Mouse (Mus musculus): ENCODE measurements around the gene Mapk9.

Gene Mapk9

DNA sequence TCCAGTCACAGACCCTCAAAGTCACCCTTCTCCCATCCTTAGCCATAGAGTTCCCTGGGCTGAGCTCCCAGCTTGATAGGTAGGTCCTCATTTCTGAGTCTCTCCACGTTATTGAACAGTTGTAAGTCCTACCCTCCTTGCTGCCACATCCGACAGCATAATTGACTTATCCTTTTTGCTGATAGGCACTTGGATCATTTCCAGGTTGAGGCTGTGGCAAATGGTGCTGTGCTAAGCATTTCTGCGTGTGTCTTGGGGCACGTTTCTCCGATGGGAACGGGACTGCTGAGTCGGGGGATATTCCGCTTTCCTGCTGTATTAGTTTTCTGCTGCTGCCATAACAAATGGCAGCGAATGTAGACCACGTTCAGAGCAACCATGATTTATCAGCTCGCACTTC, 47.3 kb downstream of the Mapk9 start:
- DNase-seq (ENCODE audit: low spot score): no peak

DNA sequence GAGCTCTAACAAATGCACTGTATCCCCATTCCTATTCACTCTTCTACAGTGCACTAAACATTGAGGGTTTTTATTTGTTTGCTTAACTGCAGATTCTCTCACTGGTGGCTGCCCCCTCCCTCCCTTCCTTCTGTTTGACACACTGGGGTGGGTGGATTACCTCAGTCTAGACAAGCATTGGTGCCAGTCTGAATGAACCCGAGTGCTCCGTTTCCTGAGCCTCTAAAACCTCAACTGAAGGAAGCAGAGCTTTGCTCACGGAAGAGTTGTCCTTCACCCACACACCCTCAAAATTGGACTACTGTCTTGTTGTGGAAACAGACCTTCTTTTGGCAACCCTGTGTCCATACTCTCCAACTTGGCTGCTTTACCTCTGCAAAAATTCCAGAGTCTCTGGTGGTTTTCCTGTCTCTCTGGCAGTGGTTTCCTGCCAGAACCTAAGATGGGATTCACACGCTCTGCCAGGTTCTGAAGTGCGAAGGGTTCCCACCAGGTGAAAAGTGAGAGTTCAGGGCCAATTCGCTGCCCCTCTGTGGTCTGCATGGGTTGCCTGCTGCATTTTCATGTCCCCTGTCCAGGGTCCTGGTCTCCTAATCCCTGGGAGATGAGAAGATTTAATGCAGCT, 49.5 kb downstream of the Mapk9 start:
- DNase-seq (ENCODE audit: low spot score): no peak

DNA sequence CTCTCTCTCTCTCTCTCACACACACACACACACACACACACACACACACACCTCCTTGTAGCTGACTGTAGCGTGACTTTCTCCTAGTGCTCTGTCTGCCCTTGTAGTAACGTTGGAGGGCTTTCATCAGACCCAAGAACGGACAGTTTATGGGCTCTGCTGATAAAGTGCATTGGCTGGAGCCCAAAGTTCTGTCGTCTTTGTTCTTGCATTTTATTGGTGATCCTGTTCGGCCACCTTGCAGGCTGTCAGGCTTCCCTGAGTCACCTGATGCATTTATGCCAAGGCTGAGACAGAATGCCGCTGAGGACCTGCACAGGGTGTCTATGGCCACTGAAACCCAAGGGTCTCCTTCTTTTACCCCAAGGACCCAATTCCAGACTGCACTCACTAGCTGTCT, 53.5 kb downstream of the Mapk9 start:
- DNase-seq (ENCODE audit: low spot score): no peak

DNA sequence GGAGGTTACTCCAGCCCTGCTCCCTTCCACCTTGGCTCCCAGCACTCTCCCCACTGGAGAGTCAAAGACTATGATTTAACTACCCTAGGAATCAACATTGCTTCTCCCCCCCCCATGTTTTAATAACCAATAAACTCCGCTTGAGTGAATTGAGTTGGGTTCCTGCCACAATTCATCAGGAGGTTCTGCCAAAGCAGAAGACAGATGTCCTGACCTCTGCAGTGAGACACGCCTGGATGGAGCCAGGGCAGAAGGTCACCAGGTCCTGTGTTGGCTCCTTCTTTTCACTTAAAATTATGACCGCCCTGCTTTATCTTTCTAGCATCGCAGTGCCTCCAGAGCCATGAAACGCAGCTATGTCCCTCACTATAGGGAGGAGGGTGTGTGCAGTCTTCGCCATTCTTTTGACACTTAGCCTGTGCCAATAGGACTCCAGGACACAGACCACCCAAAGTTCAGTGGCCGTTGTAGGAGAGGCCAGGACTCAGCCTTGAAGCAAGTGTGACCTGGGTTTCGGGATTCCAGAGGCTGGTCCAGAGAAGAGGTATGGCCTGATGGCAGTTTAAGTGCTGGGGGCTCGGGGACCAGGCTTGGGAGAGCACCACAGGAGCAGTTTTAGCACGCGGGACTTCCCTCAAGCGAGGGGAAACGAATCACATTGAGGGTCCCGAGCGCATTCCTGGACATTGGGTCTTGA, 54.6 kb downstream of the Mapk9 start:
- DNase-seq (ENCODE audit: low spot score): no peak

DNA sequence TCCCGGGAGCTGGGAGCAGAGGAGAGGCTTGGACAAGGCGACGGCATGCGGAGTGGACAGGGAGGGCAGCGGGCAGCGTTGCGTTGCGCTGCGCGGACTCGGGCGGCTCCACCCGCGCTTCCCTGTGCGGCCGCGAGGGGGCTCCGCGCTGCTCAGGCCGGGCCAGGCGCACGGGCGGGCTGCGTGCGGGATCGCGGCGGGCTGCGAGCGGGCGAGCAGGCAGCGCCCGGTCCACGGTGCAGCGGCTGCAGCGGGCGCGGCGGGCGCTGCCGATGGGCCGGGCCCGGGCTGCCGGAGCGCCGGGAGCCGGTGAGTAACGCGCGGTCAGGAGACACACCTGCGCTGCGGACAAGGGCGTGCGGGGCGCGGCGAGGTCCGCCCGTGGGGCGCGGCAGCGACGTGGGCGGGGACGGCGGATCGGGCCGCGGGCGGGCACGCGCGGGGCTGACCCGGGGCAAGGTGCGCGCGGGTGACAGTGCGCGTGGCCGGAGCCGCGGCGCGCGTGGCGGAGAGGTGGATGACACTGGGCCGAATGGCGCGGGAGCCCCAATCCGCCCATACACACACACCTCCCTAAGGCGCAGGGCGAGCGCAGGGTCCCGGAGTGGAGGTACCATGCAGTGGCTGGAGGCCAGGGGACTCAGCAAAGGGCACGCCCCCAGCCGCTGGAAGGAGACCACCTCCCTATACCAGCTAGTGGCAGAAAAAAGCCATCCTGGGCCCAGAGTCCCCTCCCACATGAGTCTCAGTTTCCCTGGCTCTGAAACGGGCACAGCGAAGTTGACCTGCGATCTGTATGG, 55.3 kb downstream of the Mapk9 start, which contains the start of gene Rasgef1c:
TSS of gene Rasgef1c (plus strand) at position 177 of the 800 bp plus-strand sequence.
- DNase-seq (ENCODE audit: low spot score): peak; percentile 79

DNA sequence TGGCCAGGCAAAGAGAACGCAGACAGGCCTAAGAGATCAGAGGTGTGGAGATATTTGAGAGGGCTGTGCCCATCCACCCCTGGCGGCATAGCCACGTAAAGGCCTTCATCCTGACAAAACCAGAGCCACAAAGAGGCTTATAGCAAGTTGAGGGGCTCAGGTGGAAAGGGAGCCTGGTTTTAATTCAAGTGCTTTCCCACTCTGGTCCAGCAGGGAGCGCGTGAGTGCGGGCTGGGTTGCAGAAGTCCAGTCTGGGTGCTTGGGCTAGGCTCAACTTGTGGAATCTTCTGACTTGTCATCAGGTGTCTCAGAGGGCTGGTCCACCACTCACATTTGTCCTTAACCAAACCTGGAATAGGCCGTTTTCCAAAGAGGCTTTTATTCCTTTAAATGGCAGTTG, 56.8 kb downstream of the Mapk9 start:
- DNase-seq (ENCODE audit: low spot score): peak; percentile 74

DNA sequence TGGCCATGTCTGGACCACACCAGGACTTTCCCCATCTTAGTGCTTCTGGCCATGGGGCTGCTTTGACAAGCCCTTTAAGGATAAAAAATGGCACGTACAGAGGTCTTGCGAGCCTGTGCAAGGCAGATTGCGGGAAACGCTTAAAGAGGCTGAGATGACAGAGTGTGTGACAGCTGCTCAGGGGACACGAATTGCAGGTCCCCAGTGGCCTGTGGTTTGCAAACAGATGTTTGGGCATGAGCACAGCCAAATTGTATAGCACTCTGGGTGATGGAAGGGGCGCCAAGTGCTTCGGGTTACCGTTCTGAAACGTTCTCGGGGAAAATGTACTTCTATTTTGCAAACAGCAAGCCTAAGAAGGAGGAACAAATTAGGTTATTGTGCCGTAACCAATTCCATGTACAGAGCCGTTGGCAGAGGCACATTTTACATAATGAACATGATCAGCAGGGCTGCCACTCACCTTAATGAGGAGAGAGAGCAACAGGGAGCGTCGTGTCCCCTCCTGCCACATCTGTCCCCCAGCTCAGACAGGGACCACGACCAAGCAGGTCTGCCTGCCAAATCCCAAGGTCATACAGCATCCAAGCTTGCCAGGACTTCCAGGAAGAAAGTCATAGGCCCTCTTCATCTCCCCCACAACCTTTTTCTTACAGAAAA, 72.1 kb downstream of the Mapk9 start:
- DNase-seq (ENCODE audit: low spot score): no peak

DNA sequence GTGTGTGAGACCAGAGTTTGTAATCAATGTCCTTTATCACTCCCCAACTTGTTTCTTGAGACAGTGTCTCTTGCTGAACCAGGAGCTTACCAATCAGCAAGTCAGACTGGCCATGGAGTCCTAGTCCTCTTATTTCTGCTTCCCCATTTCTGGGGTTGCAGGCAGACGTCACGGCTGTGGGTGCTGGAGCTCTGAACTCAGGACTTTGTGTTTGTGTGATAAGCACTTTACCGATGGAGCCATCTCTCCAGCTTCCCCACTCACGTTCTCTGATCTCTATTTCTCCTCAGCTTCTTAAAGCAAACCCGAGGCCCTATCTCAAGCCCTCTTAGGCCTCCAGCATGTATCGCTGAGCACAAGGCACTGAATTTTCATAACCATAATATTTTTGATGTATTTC, 72.8 kb downstream of the Mapk9 start:
- no peak for DNase-seq (ENCODE audit: low spot score)

DNA sequence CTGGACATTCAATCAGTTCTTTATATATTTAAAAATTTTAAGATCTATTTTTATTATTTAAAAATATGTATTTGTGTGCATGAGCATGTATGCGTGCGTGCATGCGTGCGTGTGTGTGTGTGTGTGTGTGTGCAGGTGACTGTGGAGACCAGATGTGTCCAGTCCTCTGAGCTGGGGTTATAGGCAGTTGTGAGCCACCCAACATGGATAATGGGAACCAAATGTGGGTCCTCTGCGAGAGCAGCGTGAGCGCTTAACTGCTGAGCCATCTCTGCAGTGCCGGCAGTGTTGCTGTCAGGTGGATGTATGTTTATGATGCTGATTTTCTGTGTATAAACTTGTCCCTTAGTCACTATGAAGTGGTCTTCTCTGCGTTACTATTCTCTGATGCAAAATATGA, 77.0 kb downstream of the Mapk9 start:
- peak; percentile 44 for DNase-seq (ENCODE audit: low spot score)

DNA sequence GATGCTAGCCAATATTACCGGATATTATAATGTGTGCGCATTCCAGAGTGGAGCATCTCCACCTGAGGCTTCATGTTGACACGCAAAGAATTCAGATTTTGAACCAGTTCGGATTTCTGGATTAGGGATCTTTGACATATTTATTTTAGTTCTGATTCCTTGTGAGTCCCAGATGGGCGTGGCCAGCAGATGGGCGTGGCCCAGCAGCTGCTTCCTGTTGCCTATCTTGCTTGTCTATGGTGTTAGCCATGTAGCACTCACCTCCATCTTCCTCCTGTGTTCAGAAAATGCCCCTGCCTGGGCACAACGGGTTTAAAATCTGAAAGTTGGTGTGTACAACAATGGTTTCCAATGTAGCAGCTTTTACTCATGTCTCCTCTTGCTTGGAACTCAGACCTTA, 79.6 kb downstream of the Mapk9 start:
- DNase-seq (ENCODE audit: low spot score): no peak

DNA sequence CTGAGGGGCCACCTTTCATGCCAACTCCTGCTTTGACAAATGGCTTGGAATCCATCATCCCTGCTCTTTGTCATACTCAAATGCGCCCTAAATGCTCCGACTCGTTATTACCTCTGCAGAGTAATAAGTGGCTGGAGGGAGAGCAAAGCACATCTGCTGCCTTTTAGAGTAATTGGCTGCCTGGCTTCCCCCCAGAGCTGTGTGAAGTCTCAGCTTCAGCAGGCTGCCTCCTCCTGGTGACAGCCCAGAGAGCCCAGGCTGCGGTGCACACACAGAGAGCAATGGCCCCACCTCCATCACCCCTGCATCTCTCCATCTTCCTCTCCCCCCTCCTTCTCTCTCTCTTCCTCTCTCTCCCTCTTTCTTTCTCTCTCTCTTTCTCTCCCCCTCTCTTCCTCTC, 80.6 kb downstream of the Mapk9 start:
- DNase-seq (ENCODE audit: low spot score): peak; percentile 52

DNA sequence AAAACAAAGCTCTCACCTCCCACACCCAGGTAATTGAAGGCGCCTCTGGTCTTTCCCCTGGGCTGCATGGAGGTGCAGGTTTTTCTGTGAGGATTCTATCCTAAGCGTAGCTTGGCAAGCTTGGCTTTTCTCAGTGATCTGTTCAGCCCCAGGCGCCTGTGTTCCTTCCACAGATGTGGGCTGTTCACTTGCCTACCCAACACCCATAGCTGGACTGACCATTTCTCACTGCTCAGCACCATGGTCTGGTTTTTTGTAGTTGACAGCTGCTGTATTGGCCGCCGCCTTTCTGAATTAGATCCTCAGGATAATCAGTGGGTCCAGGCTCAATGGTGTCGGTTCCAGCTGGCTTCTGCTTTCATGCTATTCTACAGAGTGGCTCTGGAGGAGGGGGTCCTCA, 81.1 kb downstream of the Mapk9 start:
- no peak for DNase-seq (ENCODE audit: low spot score)

DNA sequence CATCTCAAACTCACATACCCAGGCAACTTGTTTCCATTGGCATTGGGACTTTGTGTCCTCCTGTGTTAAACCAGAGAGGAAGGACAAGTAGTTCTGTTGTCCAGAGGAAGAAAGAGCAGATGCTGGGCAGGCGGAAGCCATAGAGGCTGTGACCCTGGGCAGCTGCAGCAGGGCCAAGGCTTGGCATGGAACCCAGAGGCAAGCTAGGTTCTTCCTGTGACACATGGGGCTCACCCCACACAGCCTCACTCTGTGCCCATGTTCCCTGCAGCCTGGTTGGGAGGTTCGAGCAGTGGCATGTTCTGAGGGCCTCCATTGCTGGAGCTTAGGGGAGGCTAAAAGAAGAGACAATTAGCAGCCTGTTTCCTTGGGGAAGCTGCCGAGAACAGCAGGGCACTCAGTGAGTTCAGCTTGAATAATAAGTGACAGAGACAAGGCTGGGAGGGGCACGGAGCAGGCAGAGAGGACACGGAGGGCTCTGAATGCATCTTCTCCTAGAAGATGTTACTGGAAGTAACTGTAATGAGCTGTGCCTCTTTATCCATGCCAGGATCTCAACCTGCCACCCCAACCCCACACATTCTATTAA, 84.6 kb downstream of the Mapk9 start:
- no peak for DNase-seq (ENCODE audit: low spot score)

DNA sequence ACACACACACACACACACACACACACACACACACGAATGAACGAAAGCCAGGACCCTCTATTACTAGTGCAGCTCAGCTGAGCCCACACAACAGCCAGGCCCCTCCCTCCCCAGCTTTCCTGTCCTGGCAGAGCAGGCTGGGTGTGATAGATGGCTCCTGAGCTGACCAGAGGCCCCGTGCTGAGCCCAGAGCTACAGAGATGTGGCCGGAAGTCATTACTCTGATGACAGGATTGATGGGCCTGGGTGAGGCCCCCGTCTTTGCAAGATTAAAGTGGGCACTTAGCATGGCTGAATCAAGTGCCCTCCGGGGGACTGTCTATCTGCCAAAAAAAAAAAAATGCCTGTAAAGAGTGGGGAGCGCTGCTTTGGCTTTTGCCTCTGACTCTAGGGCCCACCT, 85.3 kb downstream of the Mapk9 start:
- DNase-seq (ENCODE audit: low spot score): peak; percentile 82

DNA sequence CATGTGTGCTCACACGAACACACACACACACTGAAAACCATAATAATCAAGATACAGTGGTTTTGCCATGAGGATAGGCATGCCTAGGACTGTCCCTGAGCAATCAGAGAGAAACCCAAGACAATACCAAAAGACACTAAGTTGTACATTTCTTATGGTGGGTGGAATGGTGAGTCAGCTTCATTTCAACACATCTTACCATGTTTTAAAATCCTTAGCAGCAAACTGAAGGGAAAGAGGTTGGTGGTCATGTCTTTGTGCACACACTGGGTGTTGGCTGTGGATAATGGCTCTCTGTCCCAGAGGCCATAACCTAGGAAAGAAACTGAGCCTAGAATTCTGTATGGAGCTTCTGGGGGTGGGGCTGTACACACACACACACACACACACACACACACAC, 87.3 kb downstream of the Mapk9 start:
- no peak for DNase-seq (ENCODE audit: low spot score)

DNA sequence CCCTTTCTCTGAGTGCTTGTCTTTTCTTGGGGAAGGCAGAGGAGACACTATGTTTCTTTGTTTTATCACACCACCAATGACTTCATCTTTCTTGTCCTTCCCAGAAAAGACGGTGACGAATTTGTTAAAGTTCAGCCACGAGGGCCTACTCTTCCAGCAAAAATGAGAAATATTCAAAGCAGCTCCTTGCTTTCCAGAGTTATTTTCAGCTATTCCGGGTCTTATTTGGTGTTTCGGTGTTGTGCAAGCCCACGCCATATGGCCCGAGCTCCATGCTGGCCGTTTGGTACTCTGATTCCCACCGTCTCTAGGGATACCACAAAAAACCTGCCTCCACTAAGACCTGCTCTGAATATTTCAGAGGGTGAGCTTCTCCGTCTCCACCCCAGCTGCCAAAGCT, 87.8 kb downstream of the Mapk9 start:
- DNase-seq (ENCODE audit: low spot score): no peak

Data from embryo, embryonic 10.5 days (tissue).